Mouse (Mus musculus): Measurements from ENCODE around the gene Sema4c. TPM values are rescaled to one million over a fixed set of nuclear protein-coding genes. Genes with fewer than 3 reads are reported as not detected.

Gene Sema4c
- polyA plus RNA-seq, 1 experiment from 2014 or later: 4.0 TPM

- H3K4me2 ChIP-seq (ENCODE audit: low read depth, severe bottlenecking): no peak overlapping the region
- no peak overlapping the region for H3K27ac ChIP-seq (replicated peaks; ENCODE audit: low read depth, low read length)
- no peaks in the 10 kb centered on the region for H3K36me3 ChIP-seq (ENCODE audit: control insufficient read depth, insufficient read depth, low read length)
- H3K9me3 ChIP-seq (ENCODE audit: control insufficient read depth, low read length): no peaks in the 10 kb centered on the region
- H3K4me3 ChIP-seq (ENCODE audit: low read depth, low read length): no peak overlapping the region
- DNase-seq (ENCODE audit: low spot score) (no peak), ATAC-seq (ENCODE audit: insufficient number of reproducible peaks, low FRiP score, low TSS enrichment, low read depth) (no peak)
- no peak overlapping the region for H3K9ac ChIP-seq (ENCODE audit: low read length)
- 82% methylated on average over 6 of the region's 6 CpGs for WGBS
- H3K4me1 ChIP-seq (ENCODE audit: control insufficient read depth, insufficient read depth, low read length): no peaks in the 10 kb centered on the region
- no peaks in the 10 kb centered on the region for H3K27me3 ChIP-seq (ENCODE audit: control insufficient read depth, insufficient read depth, low read length)
Measured at GRCm38 (mm10) chr1:36533546-36533945, 24.6 kb downstream of the Sema4c start.

GRCm38 (mm10) chr1:36531461-36531860 is 26.7 kb downstream of the Sema4c start:
- Histone ChIP-seq H3K4me2 (ENCODE audit: low read depth, severe bottlenecking) (no peak overlapping the region), H3K9ac (ENCODE audit: low read length) (no peak overlapping the region), H3K27me3 (ENCODE audit: control insufficient read depth, insufficient read depth, low read length) (no peaks in the 10 kb centered on the region), H3K4me3 (ENCODE audit: low read depth, low read length) (no peak overlapping the region), H3K27ac (replicated peaks; ENCODE audit: low read depth, low read length) (no peak overlapping the region), H3K36me3 (ENCODE audit: control insufficient read depth, insufficient read depth, low read length) (no peaks in the 10 kb centered on the region; the same call in 1 of the 2 replicates), H3K4me1 (ENCODE audit: control insufficient read depth, insufficient read depth, low read length) (no peaks in the 10 kb centered on the region), H3K9me3 (ENCODE audit: control insufficient read depth, low read length) (no peaks in the 10 kb centered on the region)
- DNase-seq (ENCODE audit: low spot score) (no peak), ATAC-seq (ENCODE audit: insufficient number of reproducible peaks, low FRiP score, low TSS enrichment, low read depth) (no peak)
- WGBS: 96% methylated on average over 12 of the region's 12 CpGs

GRCm38 (mm10) chr1:36530962-36531361 is 27.2 kb downstream of the Sema4c start:
- Histone ChIP-seq H3K4me3 (ENCODE audit: low read depth, low read length) (no peak overlapping the region), H3K36me3 (ENCODE audit: control insufficient read depth, insufficient read depth, low read length) (no peaks in the 10 kb centered on the region; the same call in 1 of the 2 replicates), H3K9ac (ENCODE audit: low read length) (no peak overlapping the region), H3K27ac (replicated peaks; ENCODE audit: low read depth, low read length) (no peak overlapping the region), H3K9me3 (ENCODE audit: control insufficient read depth, low read length) (no peaks in the 10 kb centered on the region), H3K27me3 (ENCODE audit: control insufficient read depth, insufficient read depth, low read length) (no peaks in the 10 kb centered on the region), H3K4me1 (ENCODE audit: control insufficient read depth, insufficient read depth, low read length) (no peaks in the 10 kb centered on the region), H3K4me2 (ENCODE audit: low read depth, severe bottlenecking) (no peak overlapping the region)
- DNase-seq (ENCODE audit: low spot score) (no peak), ATAC-seq (ENCODE audit: insufficient number of reproducible peaks, low FRiP score, low TSS enrichment, low read depth) (no peak)
- 90% methylated on average over 7 of the region's 7 CpGs for WGBS

GRCm38 (mm10) chr1:36530485-36530884 is 27.7 kb downstream of the Sema4c start:
- Histone ChIP-seq H3K4me2 (ENCODE audit: low read depth, severe bottlenecking) (no peak overlapping the region), H3K4me1 (ENCODE audit: control insufficient read depth, insufficient read depth, low read length) (no peaks in the 10 kb centered on the region), H3K27ac (replicated peaks; ENCODE audit: low read depth, low read length) (no peak overlapping the region), H3K36me3 (ENCODE audit: control insufficient read depth, insufficient read depth, low read length) (peaks cover 4% of the 10 kb centered on the region), H3K9ac (ENCODE audit: low read length) (no peak overlapping the region), H3K27me3 (ENCODE audit: control insufficient read depth, insufficient read depth, low read length) (no peaks in the 10 kb centered on the region), H3K9me3 (ENCODE audit: control insufficient read depth, low read length) (no peaks in the 10 kb centered on the region), H3K4me3 (ENCODE audit: low read depth, low read length) (no peak overlapping the region)
- WGBS: 82% methylated on average over 8 of the region's 8 CpGs
- ATAC-seq (ENCODE audit: insufficient number of reproducible peaks, low FRiP score, low TSS enrichment, low read depth) (no peak), DNase-seq (ENCODE audit: low spot score) (no peak)

GRCm38 (mm10) chr1:36529875-36530274 is 28.3 kb downstream of the Sema4c start:
- no peak for DNase-seq (ENCODE audit: low spot score)
- Histone ChIP-seq H3K4me3 (ENCODE audit: low read depth, low read length) (no peak overlapping the region), H3K4me2 (ENCODE audit: low read depth, severe bottlenecking) (no peak overlapping the region), H3K9ac (ENCODE audit: low read length) (no peak overlapping the region), H3K27ac (replicated peaks; ENCODE audit: low read depth, low read length) (no peak overlapping the region), H3K9me3 (ENCODE audit: control insufficient read depth, low read length) (no peaks in the 10 kb centered on the region), H3K4me1 (ENCODE audit: control insufficient read depth, insufficient read depth, low read length) (no peaks in the 10 kb centered on the region), H3K36me3 (ENCODE audit: control insufficient read depth, insufficient read depth, low read length) (peaks cover 9% of the 10 kb centered on the region), H3K27me3 (ENCODE audit: control insufficient read depth, insufficient read depth, low read length) (no peaks in the 10 kb centered on the region)
- ATAC-seq (ENCODE audit: insufficient number of reproducible peaks, low FRiP score, low TSS enrichment, low read depth): no peak
- 93% methylated on average over 4 of the region's 4 CpGs for WGBS

GRCm38 (mm10) chr1:36529274-36529673 is 28.9 kb downstream of the Sema4c start:
- 88% methylated on average over 4 of the region's 4 CpGs for WGBS

GRCm38 (mm10) chr1:36528351-36528750 is 29.8 kb downstream of the Sema4c start:
- Histone ChIP-seq H3K9ac (ENCODE audit: low read length) (no peak overlapping the region), H3K36me3 (ENCODE audit: control insufficient read depth, insufficient read depth, low read length) (peaks cover 9% of the 10 kb centered on the region), H3K4me3 (ENCODE audit: low read depth, low read length) (no peak overlapping the region), H3K27ac (replicated peaks; ENCODE audit: low read depth, low read length) (no peak overlapping the region), H3K4me1 (ENCODE audit: control insufficient read depth, insufficient read depth, low read length) (0 out of 2 replicates have a peak, but pooled peaks cover under 1% of the 10 kb centered on the region), H3K9me3 (ENCODE audit: control insufficient read depth, low read length) (no peaks in the 10 kb centered on the region), H3K27me3 (ENCODE audit: control insufficient read depth, insufficient read depth, low read length) (no peaks in the 10 kb centered on the region), H3K4me2 (ENCODE audit: low read depth, severe bottlenecking) (no peak overlapping the region)
- WGBS: 50% methylated on average over 1 of the region's 1 CpGs
- DNase-seq (ENCODE audit: low spot score) (no peak), ATAC-seq (ENCODE audit: insufficient number of reproducible peaks, low FRiP score, low TSS enrichment, low read depth) (no peak)

More at GRCm38 (mm10) chr1:36529274-36529673, 28.9 kb downstream of the Sema4c start:
- no peak overlapping the region for H3K9ac ChIP-seq (ENCODE audit: low read length)
- no peaks in the 10 kb centered on the region for H3K27me3 ChIP-seq (ENCODE audit: control insufficient read depth, insufficient read depth, low read length)
- no peaks in the 10 kb centered on the region for H3K4me1 ChIP-seq (ENCODE audit: control insufficient read depth, insufficient read depth, low read length)
- DNase-seq (ENCODE audit: low spot score) (no peak), ATAC-seq (ENCODE audit: insufficient number of reproducible peaks, low FRiP score, low TSS enrichment, low read depth) (no peak)
- no peak overlapping the region for H3K4me2 ChIP-seq (ENCODE audit: low read depth, severe bottlenecking)
- no peaks in the 10 kb centered on the region for H3K9me3 ChIP-seq (ENCODE audit: control insufficient read depth, low read length)
- H3K4me3 ChIP-seq (ENCODE audit: low read depth, low read length): no peak overlapping the region
- no peak overlapping the region for H3K27ac ChIP-seq (replicated peaks; ENCODE audit: low read depth, low read length)
- peaks cover 9% of the 10 kb centered on the region for H3K36me3 ChIP-seq (ENCODE audit: control insufficient read depth, insufficient read depth, low read length)

GRCm38 (mm10) chr1:36526903-36527302 is 31.2 kb downstream of the Sema4c start:
- Histone ChIP-seq H3K27me3 (ENCODE audit: control insufficient read depth, insufficient read depth, low read length) (no peaks in the 10 kb centered on the region), H3K4me2 (ENCODE audit: low read depth, severe bottlenecking) (no peak overlapping the region), H3K36me3 (ENCODE audit: control insufficient read depth, insufficient read depth, low read length) (peaks cover 10% of the 10 kb centered on the region), H3K9ac (ENCODE audit: low read length) (no peak overlapping the region), H3K27ac (replicated peaks; ENCODE audit: low read depth, low read length) (no peak overlapping the region), H3K4me3 (ENCODE audit: low read depth, low read length) (no peak overlapping the region), H3K9me3 (ENCODE audit: control insufficient read depth, low read length) (no peaks in the 10 kb centered on the region), H3K4me1 (ENCODE audit: control insufficient read depth, insufficient read depth, low read length) (0 out of 2 replicates have a peak, but pooled peaks cover 2% of the 10 kb centered on the region)
- 94% methylated on average over 10 of the region's 10 CpGs for WGBS
- DNase-seq (ENCODE audit: low spot score) (no peak), ATAC-seq (ENCODE audit: insufficient number of reproducible peaks, low FRiP score, low TSS enrichment, low read depth) (no peak)

- Histone ChIP-seq H3K4me1 (ENCODE audit: control insufficient read depth, insufficient read depth, low read length) (0 out of 2 replicates have a peak, but pooled peaks cover 2% of the 10 kb centered on the region), H3K4me2 (ENCODE audit: low read depth, severe bottlenecking) (no peak overlapping the region), H3K27me3 (ENCODE audit: control insufficient read depth, insufficient read depth, low read length) (no peaks in the 10 kb centered on the region), H3K9ac (ENCODE audit: low read length) (no peak overlapping the region), H3K9me3 (ENCODE audit: control insufficient read depth, low read length) (no peaks in the 10 kb centered on the region), H3K4me3 (ENCODE audit: low read depth, low read length) (no peak overlapping the region), H3K36me3 (ENCODE audit: control insufficient read depth, insufficient read depth, low read length) (peaks cover 20% of the 10 kb centered on the region), H3K27ac (replicated peaks; ENCODE audit: low read depth, low read length) (no peak overlapping the region)
- no peak for DNase-seq (ENCODE audit: low spot score)
- WGBS: 92% methylated on average over 12 of the region's 12 CpGs
- ATAC-seq (ENCODE audit: insufficient number of reproducible peaks, low FRiP score, low TSS enrichment, low read depth): no peak
Measured at GRCm38 (mm10) chr1:36525774-36526173, 32.4 kb downstream of the Sema4c start.
